Mouse (Mus musculus) heart, embryonic 14.5 days (tissue): ENCODE measurements at regions not wholly inside any gene's neighbourhood (a gene's known extent, or its start where the extent isn't known, plus 50 kb on each side); places are given as distances from the start of the nearest gene placed in this dataset.

ENCODE experiments used
- ATAC-seq: fragments of 200-750 bp; cut with Nextera tagmentation; 2 replicates; pipeline ENCODE4 v1.8.0; 2017; ENCODE audit warnings: low read depth, moderate TSS enrichment; ENCODE audit not compliant: insufficient number of reproducible peaks, insufficient read depth, low FRiP score
- H3K27ac ChIP-seq, 2 experiments: fragments of 200-500 bp in 1 of 2; fragments of 300-500 bp in 1 of 2; sonication (generic) in 1 of 2; replicated peaks in 1 of 2; 2 replicates each; pipeline ENCODE4 v1.5.1; 2012 to 2014; ENCODE audit warnings: low read depth in 2 of 2, low read length in 2 of 2, control low read depth in 1 of 2, mild to moderate bottlenecking in 1 of 2, mixed read lengths in 1 of 2; ENCODE audit not compliant: control insufficient read depth in 1 of 2, insufficient read depth in 1 of 2
- H3K27me3 ChIP-seq: fragments of 300-500 bp; sonication (generic); 2 replicates; pipeline ENCODE4 v1.6.1; 2014; ENCODE audit warnings: mild to moderate bottlenecking, low read length, control low read depth; ENCODE audit not compliant: control insufficient read depth, insufficient read depth
- H3K36me3 ChIP-seq: fragments of 300-500 bp; sonication (generic); 2 replicates; pipeline ENCODE4 v1.6.1; 2014; ENCODE audit warnings: mild to moderate bottlenecking, control low read depth, low read length, mixed read lengths; ENCODE audit not compliant: control insufficient read depth, insufficient read depth
- H3K4me1 ChIP-seq, 2 experiments: fragments of 200-500 bp in 1 of 2; fragments of 300-500 bp in 1 of 2; sonication (generic) in 1 of 2; 2 replicates each; pipeline ENCODE4 v1.6.1; 2012 to 2014; ENCODE audit warnings: low read length in 2 of 2, control low read depth in 1 of 2, mixed read lengths in 1 of 2; ENCODE audit not compliant: control insufficient read depth in 2 of 2, insufficient read depth in 2 of 2
- H3K4me2 ChIP-seq: fragments of 300-500 bp; sonication (generic); 2 replicates; pipeline ENCODE4 v1.6.1; 2014; ENCODE audit warnings: mild to moderate bottlenecking, low read length
- H3K4me3 ChIP-seq, 2 experiments: fragments of 200-500 bp in 1 of 2; fragments of 300-500 bp in 1 of 2; sonication (generic) in 1 of 2; 2 replicates each; pipeline ENCODE4 v1.5.1; 2012 to 2014; ENCODE audit warnings: low read length in 2 of 2, mild to moderate bottlenecking in 2 of 2, control low read depth in 1 of 2, low read depth in 1 of 2, moderate library complexity in 1 of 2; ENCODE audit not compliant: control insufficient read depth in 1 of 2, insufficient read depth in 1 of 2
- H3K9ac ChIP-seq: fragments of 300-500 bp; sonication (generic); 2 replicates; pipeline ENCODE4 v1.6.1; 2014; ENCODE audit warnings: mild to moderate bottlenecking, low read length
- H3K9me3 ChIP-seq: fragments of 300-500 bp; sonication (generic); 2 replicates; pipeline ENCODE4 v1.6.1; 2016; ENCODE audit warnings: low read length, control low read depth; ENCODE audit not compliant: control insufficient read depth
- WGBS: fragments of 180-500 bp; shearing (Covaris S2); extraction: QIAGEN DNeasy Blood & Tissue Kit; methylation state at CpG from one replicate; pipeline ENCODE4 v1.1.7; 2014; 5-methylcytosine and 5-hydroxymethylcytosine counted together

GRCm38 (mm10) chr5:82472146-82472545 lies 882.8 kb downstream of the Tecrl start:
- Histone ChIP-seq H3K4me3 (no peak overlapping the region), H3K36me3 (no peaks in the 10 kb centered on the region), H3K9ac (no peak overlapping the region), H3K27me3 (no peaks in the 10 kb centered on the region), H3K4me2 (no peak overlapping the region), H3K27ac (no peak overlapping the region), H3K4me1 (no peaks in the 10 kb centered on the region), H3K9me3 (no peaks in the 10 kb centered on the region)
- ATAC-seq, result no peak
- 33% methylated on average over 2 of the region's 2 CpGs for WGBS

- Histone ChIP-seq H3K27me3 (no peaks in the 10 kb centered on the region), H3K4me3 (no peak overlapping the region), H3K4me2 (no peak overlapping the region), H3K4me1 (no peaks in the 10 kb centered on the region), H3K9ac (no peak overlapping the region), H3K27ac (no peak overlapping the region), H3K9me3 (no peaks in the 10 kb centered on the region), H3K36me3 (no peaks in the 10 kb centered on the region)
- WGBS, result 89% methylated on average over 2 of the region's 2 CpGs
- no peak for ATAC-seq
Measured at GRCm38 (mm10) chr5:82464272-82464671, 890.7 kb downstream of the Tecrl start.

GRCm38 (mm10) chr5:82441288-82441687 lies 913.7 kb downstream of the Tecrl start:
- 61% methylated on average over 4 of the region's 4 CpGs for WGBS
- no peak overlapping the region for H3K4me2 ChIP-seq
- no peak for ATAC-seq
- no peaks in the 10 kb centered on the region for H3K9me3 ChIP-seq
- H3K27ac ChIP-seq, result no peak overlapping the region
- H3K27me3 ChIP-seq, result no peaks in the 10 kb centered on the region
- H3K4me3 ChIP-seq, result no peak overlapping the region
- H3K36me3 ChIP-seq, result no peaks in the 10 kb centered on the region
- no peak overlapping the region for H3K9ac ChIP-seq
- H3K4me1 ChIP-seq, result no peaks in the 10 kb centered on the region

GRCm38 (mm10) chr5:82440126-82440525 lies 914.9 kb downstream of the Tecrl start:
- Histone ChIP-seq H3K4me2 (no peak overlapping the region), H3K36me3 (no peaks in the 10 kb centered on the region), H3K4me1 (no peaks in the 10 kb centered on the region), H3K9me3 (no peaks in the 10 kb centered on the region), H3K4me3 (no peak overlapping the region), H3K27me3 (no peaks in the 10 kb centered on the region), H3K27ac (no peak overlapping the region), H3K9ac (no peak overlapping the region)
- WGBS, result 62% methylated on average over 2 of the region's 2 CpGs
- ATAC-seq, result no peak

GRCm38 (mm10) chr5:82420396-82420795 lies 934.6 kb downstream of the Tecrl start:
- Histone ChIP-seq H3K27ac (no peak overlapping the region), H3K27me3 (no peaks in the 10 kb centered on the region), H3K4me2 (no peak overlapping the region), H3K9me3 (no peaks in the 10 kb centered on the region), H3K4me1 (no peaks in the 10 kb centered on the region), H3K9ac (no peak overlapping the region), H3K36me3 (no peaks in the 10 kb centered on the region), H3K4me3 (no peak overlapping the region)
- no peak for ATAC-seq

- Histone ChIP-seq H3K9ac (no peak overlapping the region), H3K27ac (no peak overlapping the region), H3K27me3 (no peaks in the 10 kb centered on the region), H3K4me1 (no peaks in the 10 kb centered on the region), H3K4me2 (no peak overlapping the region), H3K4me3 (no peak overlapping the region), H3K36me3 (no peaks in the 10 kb centered on the region), H3K9me3 (no peaks in the 10 kb centered on the region)
- 60% methylated on average over 5 of the region's 5 CpGs for WGBS
- ATAC-seq, result no peak
Measured at GRCm38 (mm10) chr5:82396632-82397234, 958.3 kb downstream of the Tecrl start.

- no peak overlapping the region for H3K9ac ChIP-seq
- no peak overlapping the region for H3K4me2 ChIP-seq
- no peaks in the 10 kb centered on the region for H3K4me1 ChIP-seq
- H3K27ac ChIP-seq, result no peak overlapping the region
- no peak overlapping the region for H3K4me3 ChIP-seq
- WGBS, result 56% methylated on average over 3 of the region's 3 CpGs
- H3K27me3 ChIP-seq, result no peaks in the 10 kb centered on the region
- no peaks in the 10 kb centered on the region for H3K9me3 ChIP-seq
- H3K36me3 ChIP-seq, result no peaks in the 10 kb centered on the region
- no peak for ATAC-seq
Measured at GRCm38 (mm10) chr5:82361624-82362023, 993.4 kb downstream of the Tecrl start.

- no peak overlapping the region for H3K4me2 ChIP-seq
- H3K27ac ChIP-seq, result no peak overlapping the region
- no peaks in the 10 kb centered on the region for H3K36me3 ChIP-seq
- H3K9me3 ChIP-seq, result no peaks in the 10 kb centered on the region
- no peak overlapping the region for H3K4me3 ChIP-seq
- no peak for ATAC-seq
- H3K9ac ChIP-seq, result no peak overlapping the region
- WGBS, result 87% methylated on average over 5 of the region's 5 CpGs
- no peaks in the 10 kb centered on the region for H3K27me3 ChIP-seq
- H3K4me1 ChIP-seq, result no peaks in the 10 kb centered on the region
Measured at GRCm38 (mm10) chr5:82356336-82356735, 998.7 kb downstream of the Tecrl start.
